Mouse (Mus musculus): ENCODE measurements around the gene Nub1. TPM values are rescaled to one million over a fixed set of nuclear protein-coding genes. Genes with fewer than 3 reads are reported as not detected.
A peak's percentile ranks its signal among the peaks of the same experiment; 100 is the strongest.
"Not testable (repeated sequence)": the region's sequence is repeated elsewhere in the genome, so short reads cannot be mapped to it uniquely, and the experiment has no call there.

Gene Nub1
- total and polyA plus RNA-seq, 2 experiments from 2014 or later: 33.8 to 42.5 TPM

GRCm38 (mm10) chr5:24661457-24661856 is 23.9 kb upstream of the Nub1 start:
- no peak overlapping the region for H3K27ac ChIP-seq
- WGBS: 76% methylated on average over 6 of the region's 6 CpGs
- no peaks in the 10 kb centered on the region for H3K4me1 ChIP-seq (ENCODE audit: insufficient read depth, low read length)
- no peak overlapping the region for H3K4me3 ChIP-seq (ENCODE audit: low read length)
- H3K36me3 ChIP-seq (ENCODE audit: insufficient read depth, low read length): no peaks in the 10 kb centered on the region
- no peaks in the 10 kb centered on the region for H3K9me3 ChIP-seq (ENCODE audit: low read length)
- no peak overlapping the region for H3K4me2 ChIP-seq (ENCODE audit: low read depth, low read length)
- DNase-seq (ENCODE audit: low spot score) (no peak), ATAC-seq (no peak)
- TF ChIP-seq CTCF (IDR thresholded peaks at IDR 0.05; ENCODE audit: low read depth): no peak
- no peaks in the 10 kb centered on the region for H3K27me3 ChIP-seq (ENCODE audit: insufficient read depth, low read length)
- no peak overlapping the region for H3K9ac ChIP-seq (replicated peaks; ENCODE audit: low read length)

- H3K9ac ChIP-seq (replicated peaks; ENCODE audit: low read length): no peak overlapping the region
- peak; percentile 84 for DNase-seq (ENCODE audit: low spot score)
- no peaks in the 10 kb centered on the region for H3K4me1 ChIP-seq (ENCODE audit: insufficient read depth, low read length)
- H3K27me3 ChIP-seq (ENCODE audit: insufficient read depth, low read length): no peaks in the 10 kb centered on the region
- H3K4me2 ChIP-seq (ENCODE audit: low read depth, low read length): no peak overlapping the region
- peak; percentile 89 for TF ChIP-seq CTCF (IDR thresholded peaks at IDR 0.05; ENCODE audit: low read depth)
- H3K36me3 ChIP-seq (ENCODE audit: insufficient read depth, low read length): no peaks in the 10 kb centered on the region
- no peaks in the 10 kb centered on the region for H3K9me3 ChIP-seq (ENCODE audit: low read length)
- no peak overlapping the region; the same call in 1 of the 2 replicates for H3K27ac ChIP-seq
- peak; percentile 83 for ATAC-seq
- H3K4me3 ChIP-seq (ENCODE audit: low read length): no peak overlapping the region
- 30% methylated on average over 4 of the region's 4 CpGs for WGBS
Observed at GRCm38 (mm10) chr5:24674238-24674637, 11.1 kb upstream of the Nub1 start.

- no peaks in the 10 kb centered on the region for H3K9me3 ChIP-seq (ENCODE audit: low read length)
- no peak for TF ChIP-seq CTCF (IDR thresholded peaks at IDR 0.05; ENCODE audit: low read depth)
- 49% methylated on average over 1 of the region's 1 CpGs for WGBS
Observed at GRCm38 (mm10) chr5:24681436-24681835, 3.9 kb upstream of the Nub1 start.

GRCm38 (mm10) chr5:24684578-24685365 is 560 bp upstream of the Nub1 start:
- peaks cover 4% of the 10 kb centered on the region; the same call in 1 of the 2 replicates for H3K36me3 ChIP-seq (ENCODE audit: insufficient read depth, low read length)
- peak overlapping the region; percentile 63 for H3K9ac ChIP-seq (replicated peaks; ENCODE audit: low read length)
- H3K4me3 ChIP-seq (ENCODE audit: low read length): peak overlapping the region; percentile 74
- H3K9me3 ChIP-seq (ENCODE audit: low read length): no peaks in the 10 kb centered on the region
- H3K27ac ChIP-seq: peak overlapping the region; percentile 97
- no peak for TF ChIP-seq CTCF (IDR thresholded peaks at IDR 0.05; ENCODE audit: low read depth)
- H3K4me2 ChIP-seq (ENCODE audit: low read depth, low read length): peak overlapping the region; percentile 67
- H3K27me3 ChIP-seq (ENCODE audit: insufficient read depth, low read length): no peaks in the 10 kb centered on the region
- peak; percentile 56 for DNase-seq (ENCODE audit: low spot score)
- peak; percentile 50 for ATAC-seq
- WGBS: 12% methylated on average over 16 of the region's 16 CpGs
- peaks cover 10% of the 10 kb centered on the region; the same call in 1 of the 2 replicates for H3K4me1 ChIP-seq (ENCODE audit: insufficient read depth, low read length)

More at GRCm38 (mm10) chr5:24681436-24681835, 3.9 kb upstream of the Nub1 start:
- H3K27me3 ChIP-seq (ENCODE audit: insufficient read depth, low read length): no peaks in the 10 kb centered on the region
- H3K9ac ChIP-seq (replicated peaks; ENCODE audit: low read length): no peak overlapping the region
- ATAC-seq (no peak), DNase-seq (ENCODE audit: low spot score) (no peak)
- H3K4me3 ChIP-seq (ENCODE audit: low read length): no peak overlapping the region
- H3K4me2 ChIP-seq (ENCODE audit: low read depth, low read length): no peak overlapping the region
- H3K27ac ChIP-seq: no peak overlapping the region
- no peaks in the 10 kb centered on the region for H3K36me3 ChIP-seq (ENCODE audit: insufficient read depth, low read length)
- H3K4me1 ChIP-seq (ENCODE audit: insufficient read depth, low read length): peaks cover 5% of the 10 kb centered on the region; the same call in 1 of the 2 replicates

GRCm38 (mm10) chr5:24686176-24686575 is 844 bp downstream of the Nub1 start:
- under 1% methylated on average over 15 of the region's 15 CpGs for WGBS
- peak overlapping the region; percentile 74 for H3K4me3 ChIP-seq (ENCODE audit: low read length)
- H3K4me1 ChIP-seq (ENCODE audit: insufficient read depth, low read length): peaks cover 10% of the 10 kb centered on the region; the same call in 1 of the 2 replicates
- no peak for TF ChIP-seq CTCF (IDR thresholded peaks at IDR 0.05; ENCODE audit: low read depth)
- H3K36me3 ChIP-seq (ENCODE audit: insufficient read depth, low read length): peaks cover 17% of the 10 kb centered on the region
- peak overlapping the region; percentile 97 for H3K27ac ChIP-seq
- H3K27me3 ChIP-seq (ENCODE audit: insufficient read depth, low read length): no peaks in the 10 kb centered on the region
- H3K9ac ChIP-seq (replicated peaks; ENCODE audit: low read length): peak overlapping the region; percentile 73
- peak overlapping the region; percentile 67 for H3K4me2 ChIP-seq (ENCODE audit: low read depth, low read length)
- ATAC-seq (no peak; the same call in 1 of the 2 replicates), DNase-seq (ENCODE audit: low spot score) (no peak)
- H3K9me3 ChIP-seq (ENCODE audit: low read length): no peaks in the 10 kb centered on the region

GRCm38 (mm10) chr5:24686671-24687420 is 1.5 kb downstream of the Nub1 start:
- Histone ChIP-seq H3K9ac (replicated peaks; ENCODE audit: low read length) (peak overlapping the region; percentile 73), H3K4me1 (ENCODE audit: insufficient read depth, low read length) (peaks cover 10% of the 10 kb centered on the region; the same call in 1 of the 2 replicates), H3K27ac (peak overlapping the region; percentile 97; the same call in 1 of the 2 replicates), H3K4me3 (ENCODE audit: low read length) (peak overlapping the region; percentile 74), H3K36me3 (ENCODE audit: insufficient read depth, low read length) (peaks cover 17% of the 10 kb centered on the region), H3K4me2 (ENCODE audit: low read depth, low read length) (peak overlapping the region; percentile 67)
- DNase-seq (ENCODE audit: low spot score); H3K27me3 ChIP-seq (ENCODE audit: insufficient read depth, low read length); H3K9me3 ChIP-seq (ENCODE audit: low read length); ATAC-seq: not testable (repeated sequence)
- 77% methylated on average over 16 of the region's 16 CpGs for WGBS
